Mouse (Mus musculus): ENCODE measurements at regions not wholly inside any gene's neighbourhood (a gene's known extent, or its start where the extent isn't known, plus 50 kb on each side); places are given as distances from the start of the nearest gene placed in this dataset.

DNA sequence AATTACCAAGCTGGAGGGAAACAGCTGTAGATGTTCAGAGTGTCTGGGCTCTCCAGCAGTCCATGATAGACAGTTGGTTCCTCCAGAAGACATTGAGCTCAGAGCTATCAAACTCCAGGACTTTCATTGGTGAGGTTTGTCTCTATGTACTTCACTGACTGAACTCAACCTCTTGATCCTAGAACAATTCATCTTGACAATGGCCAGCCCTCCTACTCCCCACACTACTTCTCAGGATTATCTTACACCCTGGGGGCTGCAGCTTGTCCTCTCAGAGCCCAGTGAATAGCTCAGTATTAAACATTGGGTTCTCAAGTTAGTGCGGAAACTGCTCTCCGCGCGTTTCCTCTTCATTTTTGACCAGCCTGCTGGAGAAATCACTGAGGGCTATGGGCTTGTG is 349.2 kb upstream of the Paip1 start:
- TF ChIP-seq POLR2A (IDR thresholded peaks at IDR 0.05; ENCODE audit: low read depth, low read length): no peak
- TF ChIP-seq CTCF (IDR thresholded peaks at IDR 0.05; ENCODE audit: extremely low read depth, insufficient read length, insufficient replicate concordance, low read depth, low read length): no peak

Measured in small intestine, adult 2 months (tissue).